Mouse (Mus musculus) lung, postnatal 0 days (tissue): Measurements from ENCODE around the gene Acyp1. TPM values are rescaled to one million over a fixed set of nuclear protein-coding genes. Genes with fewer than 3 reads are reported as not detected.

Source experiments
- ATAC-seq: fragments of 200-750 bp; cut with Nextera tagmentation; 2 replicates; pipeline ENCODE4 v1.8.0; 2017; ENCODE audit warnings: moderate library complexity
- DNase-seq: peaks from one replicate; pipeline ENCODE4 v3.0.0-alpha.2; 2016; ENCODE audit warnings: low spot score
- H3K27ac ChIP-seq: fragments of 300-500 bp; sonication (generic); 2 replicates; pipeline ENCODE4 v1.5.1; 2014; ENCODE audit warnings: antibody characterized with exemption, mild to moderate bottlenecking, low read length, mixed read lengths
- H3K27me3 ChIP-seq: fragments of 300-500 bp; sonication (generic); replicated peaks from 2 replicates; pipeline ENCODE4 v1.6.1; 2014; ENCODE audit warnings: low read length, mixed read lengths; ENCODE audit not compliant: insufficient read depth
- H3K36me3 ChIP-seq: fragments of 300-500 bp; sonication (generic); 2 replicates; pipeline ENCODE4 v1.6.1; 2014; ENCODE audit warnings: low read length, mixed read lengths; ENCODE audit not compliant: insufficient read depth
- H3K4me1 ChIP-seq: fragments of 300-500 bp; sonication (generic); 2 replicates; pipeline ENCODE4 v1.6.1; 2014; ENCODE audit warnings: antibody characterized with exemption, low read depth, low read length, mixed read lengths; ENCODE audit not compliant: insufficient read depth
- H3K4me2 ChIP-seq: fragments of 300-500 bp; sonication (generic); replicated peaks from 2 replicates; pipeline ENCODE4 v1.6.1; 2014; ENCODE audit warnings: low read depth, mild to moderate bottlenecking, low read length, moderate library complexity, mixed read lengths
- H3K4me3 ChIP-seq: fragments of 300-500 bp; sonication (generic); 2 replicates; pipeline ENCODE4 v1.5.1; 2014; ENCODE audit warnings: low read depth, low read length
- H3K9ac ChIP-seq: fragments of 300-500 bp; sonication (generic); replicated peaks from 2 replicates; pipeline ENCODE4 v1.6.1; 2014; ENCODE audit warnings: low read depth, mild to moderate bottlenecking
- H3K9me3 ChIP-seq: fragments of 300-500 bp; sonication (generic); 2 replicates; pipeline ENCODE4 v1.6.1; 2016; ENCODE audit warnings: low read length, mixed read lengths
- CTCF ChIP-seq: IDR thresholded peaks from 2 replicates; pipeline ENCODE4 v1.5.1; 2016; ENCODE audit warnings: antibody characterized with exemption, mild to moderate bottlenecking
- EP300 ChIP-seq: IDR thresholded peaks from 2 replicates; pipeline ENCODE4 v1.6.1; 2016; ENCODE audit warnings: antibody characterized with exemption, mild to moderate bottlenecking, control low read depth
- whole genome bisulfite sequencing: fragments of 180-500 bp; shearing (Covaris S2); extraction: QIAGEN DNeasy Blood & Tissue Kit; methylation state at CpG from one replicate; pipeline ENCODE4 v1.1.7; 2014; 5-methylcytosine and 5-hydroxymethylcytosine counted together
- polyA plus RNA-seq: library from polyadenylated mRNA; unstranded; fragments of >200 nt; fragmentation: Nextera tagmentation; extraction: Ambion mirVana; gene quantifications from 2 replicates; pipeline ENCODE4 v1.2.1, GENCODE M21; 2015

Gene Acyp1
- polyA plus RNA-seq, 1 experiment from 2014 or later, result 54.9 TPM

DNA sequence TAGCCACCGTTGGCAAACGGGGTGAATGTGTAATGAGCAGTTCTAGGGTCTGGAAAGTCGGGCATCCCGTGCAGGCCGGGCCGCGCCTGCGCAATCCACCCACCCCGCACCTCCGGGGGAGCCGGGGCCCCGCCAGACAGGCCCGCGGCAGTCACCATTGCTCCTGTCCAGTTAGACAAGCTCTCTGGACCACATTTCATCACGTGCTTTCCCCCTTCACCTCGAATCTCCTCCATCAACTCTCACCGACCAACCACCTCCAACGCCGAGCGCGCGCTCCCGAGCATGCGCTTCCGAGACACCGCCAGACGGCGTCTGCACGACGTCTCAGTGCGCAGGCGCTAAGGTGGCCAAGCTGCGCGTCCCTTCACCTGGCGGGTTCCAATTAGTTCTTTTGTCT lies 17.9 kb downstream of the Acyp1 start, which contains the start of gene Mlh3:
Gene Mlh3 (minus strand): TSS at position 281 of the 400 bp plus-strand sequence.
- peak; percentile 69 for TF ChIP-seq CTCF
- no peak for TF ChIP-seq EP300
- Histone ChIP-seq H3K36me3 (no peaks in the 10 kb centered on the region), H3K9ac (peak within 1 kb of the TSS; percentile 46), H3K9me3 (no peaks in the 10 kb centered on the region), H3K4me2 (peak within 1 kb of the TSS; percentile 50), H3K4me1 (no peaks in the 10 kb centered on the region; the same call in 1 of the 2 replicates), H3K4me3 (peak within 1 kb of the TSS; percentile 53), H3K27me3 (no peaks in the 10 kb centered on the region), H3K27ac (no peak within 1 kb of the TSS)
- DNase-seq (peak; percentile 91), ATAC-seq (peak; percentile 87)
- WGBS, result 3% methylated on average over 34 of the region's 35 CpGs

DNA sequence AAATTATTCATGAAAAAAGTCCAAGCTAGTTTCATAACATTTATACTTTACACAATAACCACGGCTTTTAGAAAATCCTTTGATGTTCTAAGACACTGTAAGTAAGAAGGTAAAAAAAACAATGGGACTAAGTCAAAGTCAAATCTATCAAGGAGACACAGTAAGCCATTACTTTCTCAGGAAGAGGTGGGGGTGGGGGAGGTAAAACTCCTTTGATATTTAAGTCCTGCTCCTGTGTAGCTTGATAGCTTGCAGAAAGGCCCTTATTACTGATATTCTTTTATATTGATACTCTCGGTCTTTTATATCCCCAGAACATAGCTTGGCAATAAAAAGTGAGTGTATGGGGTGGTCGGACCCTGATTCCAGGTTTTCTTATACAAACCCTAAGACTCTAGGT lies 18.4 kb downstream of the Acyp1 start:
- ATAC-seq (no peak), DNase-seq (no peak)
- Histone ChIP-seq H3K27ac (no peak overlapping the region), H3K4me3 (peak overlapping the region; percentile 53), H3K9ac (peak overlapping the region; percentile 46), H3K4me2 (peak overlapping the region; percentile 50), H3K27me3 (no peaks in the 10 kb centered on the region), H3K36me3 (no peaks in the 10 kb centered on the region), H3K4me1 (no peaks in the 10 kb centered on the region; the same call in 1 of the 2 replicates), H3K9me3 (no peaks in the 10 kb centered on the region)
- TF ChIP-seq EP300 (no peak), CTCF (no peak)
- 43% methylated on average over 3 of the region's 3 CpGs for WGBS

DNA sequence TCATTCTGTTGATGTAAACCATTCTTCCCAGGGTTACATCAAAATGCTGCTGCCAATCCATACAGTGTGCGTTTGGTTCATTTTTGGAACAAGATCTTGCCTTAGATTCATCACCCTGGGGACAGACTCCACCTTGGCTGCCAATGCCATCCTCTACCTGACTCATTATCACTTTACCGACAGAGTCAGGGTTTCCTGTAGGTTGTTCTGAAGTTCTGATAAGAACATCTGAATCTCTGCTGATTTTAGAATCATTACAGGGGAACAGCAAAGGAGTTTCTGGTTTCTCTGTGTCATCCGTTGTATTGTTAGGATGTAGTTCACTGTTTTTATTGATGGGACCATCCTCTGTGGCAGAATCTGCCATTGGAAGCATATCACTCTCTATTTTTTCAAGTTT lies 22.0 kb downstream of the Acyp1 start:
- Histone ChIP-seq H3K36me3 (no peaks in the 10 kb centered on the region), H3K4me1 (no peaks in the 10 kb centered on the region; the same call in 1 of the 2 replicates), H3K9me3 (no peaks in the 10 kb centered on the region), H3K4me2 (no peak overlapping the region), H3K4me3 (no peak overlapping the region), H3K9ac (no peak overlapping the region), H3K27me3 (no peaks in the 10 kb centered on the region), H3K27ac (no peak overlapping the region)
- no peak for TF ChIP-seq CTCF
- TF ChIP-seq EP300, result no peak
- WGBS, result 84% methylated on average over 3 of the region's 3 CpGs
- ATAC-seq, result no peak
- DNase-seq, result no peak

DNA sequence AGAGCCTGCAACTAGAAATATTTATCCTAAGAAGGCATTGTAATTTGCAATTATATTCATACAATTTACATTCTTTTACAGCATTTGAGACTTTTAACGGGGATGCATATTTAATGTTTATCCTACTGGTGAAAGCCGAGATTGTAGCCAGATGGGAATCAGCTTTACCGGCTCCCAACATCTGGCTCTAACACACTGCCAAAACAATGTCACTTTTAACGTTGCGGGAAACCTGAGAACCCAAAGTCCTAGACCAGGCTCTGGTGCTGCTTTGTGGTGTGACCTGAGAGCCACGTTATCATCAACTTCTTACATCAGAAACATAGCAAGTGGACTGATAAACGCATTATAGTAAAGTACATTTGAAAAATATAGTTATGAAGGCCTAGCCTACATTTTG lies 23.3 kb downstream of the Acyp1 start:
- 41% methylated on average over 7 of the region's 7 CpGs for WGBS
- no peak for DNase-seq
- TF ChIP-seq CTCF, result no peak
- TF ChIP-seq EP300, result no peak
- Histone ChIP-seq H3K4me1 (no peaks in the 10 kb centered on the region; the same call in 1 of the 2 replicates), H3K4me3 (no peak overlapping the region), H3K27ac (no peak overlapping the region), H3K27me3 (no peaks in the 10 kb centered on the region), H3K36me3 (0 out of 2 replicates have a peak, but pooled peaks cover 4% of the 10 kb centered on the region), H3K9me3 (no peaks in the 10 kb centered on the region), H3K9ac (no peak overlapping the region), H3K4me2 (no peak overlapping the region)
- no peak for ATAC-seq

DNA sequence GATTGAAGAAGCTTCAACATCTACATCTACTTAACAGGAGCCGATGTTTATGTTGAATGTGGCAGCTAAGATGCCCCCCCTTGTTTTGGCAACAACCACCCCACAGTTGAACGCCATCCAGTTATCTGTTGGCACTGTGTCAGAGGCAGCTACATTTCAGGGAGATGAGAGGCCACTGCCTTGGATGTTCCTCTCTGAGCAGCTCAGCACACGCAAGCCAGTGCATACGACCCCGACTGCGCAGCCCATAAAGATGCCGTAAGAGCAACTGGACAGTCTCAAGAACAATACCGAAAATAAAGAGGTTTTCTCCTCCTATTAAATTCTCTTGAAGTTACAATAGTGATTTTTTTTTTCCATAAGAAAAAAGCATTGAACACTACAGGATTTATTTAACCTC lies 23.7 kb downstream of the Acyp1 start:
- no peak overlapping the region for H3K4me3 ChIP-seq
- H3K27ac ChIP-seq, result no peak overlapping the region
- TF ChIP-seq EP300 (no peak), CTCF (no peak)
- H3K27me3 ChIP-seq, result no peaks in the 10 kb centered on the region
- DNase-seq (no peak), ATAC-seq (no peak)
- H3K4me2 ChIP-seq, result no peak overlapping the region
- 0 out of 2 replicates have a peak, but pooled peaks cover 4% of the 10 kb centered on the region for H3K36me3 ChIP-seq
- H3K9ac ChIP-seq, result no peak overlapping the region
- 61% methylated on average over 8 of the region's 8 CpGs for WGBS
- no peaks in the 10 kb centered on the region for H3K9me3 ChIP-seq
- no peaks in the 10 kb centered on the region; the same call in 1 of the 2 replicates for H3K4me1 ChIP-seq

DNA sequence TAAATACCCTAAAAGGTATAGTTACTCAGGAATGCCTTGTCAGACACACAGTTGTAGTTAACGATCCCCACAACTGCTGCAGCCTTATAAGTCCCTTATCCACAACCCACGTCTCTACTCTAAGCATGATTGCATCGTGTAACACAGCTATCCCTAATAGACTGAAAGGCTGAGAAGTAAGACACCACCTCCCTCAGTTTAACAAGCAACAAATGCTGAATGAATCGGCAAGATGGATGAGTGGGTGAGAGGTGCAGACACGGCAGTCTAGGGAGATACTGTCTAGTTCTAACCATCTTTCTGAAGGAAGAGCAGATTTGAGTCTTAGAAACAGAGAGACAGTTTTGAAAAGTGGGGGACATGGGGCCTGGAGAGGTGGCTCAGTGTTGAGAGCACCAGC lies 25.0 kb downstream of the Acyp1 start:
- Histone ChIP-seq H3K4me1 (no peaks in the 10 kb centered on the region; the same call in 1 of the 2 replicates), H3K4me2 (no peak overlapping the region), H3K9ac (no peak overlapping the region), H3K9me3 (no peaks in the 10 kb centered on the region), H3K4me3 (no peak overlapping the region), H3K27ac (no peak overlapping the region), H3K27me3 (no peaks in the 10 kb centered on the region), H3K36me3 (0 out of 2 replicates have a peak, but pooled peaks cover 4% of the 10 kb centered on the region)
- TF ChIP-seq CTCF, result no peak
- no peak for TF ChIP-seq EP300
- ATAC-seq, result no peak
- no peak for DNase-seq
- WGBS, result 79% methylated on average over 5 of the region's 5 CpGs

DNA sequence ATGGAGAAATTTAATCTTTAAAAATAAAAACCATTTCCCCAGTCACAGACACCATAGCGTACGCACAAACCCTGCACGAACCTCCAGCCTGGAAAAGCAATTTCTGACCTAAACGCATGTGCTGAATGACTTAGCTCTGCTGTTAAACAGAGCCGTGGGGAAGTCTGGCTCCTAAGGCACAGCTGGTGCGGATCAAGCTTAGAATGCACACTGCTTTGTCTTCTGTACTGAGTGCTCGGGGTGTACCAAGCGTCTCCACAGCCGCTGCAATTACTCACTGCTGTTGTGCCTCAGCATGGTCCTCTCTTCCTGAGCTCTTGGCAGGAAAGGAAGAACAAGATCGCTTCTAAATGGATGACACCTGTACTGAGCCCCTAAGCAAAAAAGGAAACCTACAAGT lies 25.7 kb downstream of the Acyp1 start:
- H3K27me3 ChIP-seq, result no peaks in the 10 kb centered on the region
- H3K4me2 ChIP-seq, result no peak overlapping the region
- H3K27ac ChIP-seq, result no peak overlapping the region
- peak; percentile 50 for ATAC-seq
- WGBS, result 53% methylated on average over 10 of the region's 10 CpGs
- H3K36me3 ChIP-seq, result 0 out of 2 replicates have a peak, but pooled peaks cover 4% of the 10 kb centered on the region
- no peaks in the 10 kb centered on the region for H3K9me3 ChIP-seq
- H3K4me3 ChIP-seq, result no peak overlapping the region
- no peak overlapping the region for H3K9ac ChIP-seq
- TF ChIP-seq CTCF (no peak), EP300 (no peak)
- peak; percentile 60 for DNase-seq
- H3K4me1 ChIP-seq, result no peaks in the 10 kb centered on the region; the same call in 1 of the 2 replicates
